Mouse (Mus musculus): ENCODE measurements around the gene Mob3b.

The Mob3b gene

DNA sequence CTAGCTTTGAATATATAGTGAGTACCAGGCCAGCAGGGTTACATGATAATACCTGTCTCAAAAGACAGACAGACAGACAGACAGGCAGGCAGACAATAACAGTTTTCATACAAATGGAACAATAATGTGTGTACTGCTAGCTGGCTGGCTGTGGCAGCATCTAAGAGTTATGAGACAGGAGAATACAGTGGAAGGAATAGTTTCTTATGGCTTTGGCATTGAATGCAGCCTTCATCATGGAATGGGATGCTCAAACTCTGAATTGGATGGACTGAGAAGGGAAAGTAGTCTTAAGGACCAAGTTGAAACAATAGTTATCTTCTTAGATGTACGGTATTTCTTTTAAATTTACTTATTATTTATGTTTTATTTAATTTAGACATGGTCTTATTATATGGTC lies 258.0 kb downstream of the Mob3b start:
- no peak for DNase-seq (ENCODE audit: low read depth)
